28 mouse cellular contexts compared by ENCODE assay signal in the genomic region with DNA sequence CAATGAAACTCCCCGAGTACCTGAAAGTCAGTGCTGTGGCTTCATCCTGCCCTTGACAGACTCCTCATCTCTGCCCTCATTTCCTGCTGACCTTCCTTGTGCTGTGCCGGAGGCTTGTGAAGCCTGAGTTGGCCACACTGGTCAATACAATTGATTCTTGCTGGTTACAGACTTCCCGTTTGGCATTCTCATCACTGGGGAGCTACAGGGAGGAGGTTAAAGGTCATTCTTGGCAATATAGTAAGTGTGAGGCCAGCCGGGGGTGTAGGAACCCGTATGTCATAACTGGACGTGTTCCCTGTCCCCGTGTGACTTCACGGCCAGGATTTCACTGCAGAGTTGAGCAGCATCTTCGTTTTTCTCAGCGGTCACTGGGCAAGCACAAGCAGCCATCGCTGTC. TPM values are rescaled to one million over a fixed set of nuclear protein-coding genes. Genes with fewer than 3 reads are reported as not detected.
"Had no signal": no experiment of that assay in that cellular context is flagged by ENCODE, and none has a peak within 500 bp of the region (broad histone marks: within the 10 kb centered on the region; RNA-seq: fewer than 3 reads in every experiment).

No protein-coding gene starts in this region.

- H3K9me3 ChIP-seq: heart, embryonic 10.5 days; heart, embryonic 12.5 days; hindbrain, embryonic 10.5 days; intestine, embryonic 15.5 days; limb, embryonic 10.5 days; limb, embryonic 12.5 days had no signal

- H3K4me2 ChIP-seq: heart, embryonic 12.5 days; hindbrain, embryonic 14.5 days; intestine, embryonic 15.5 days; limb, embryonic 12.5 days had no signal

- H3K4me3 ChIP-seq: gastrocnemius, adult 2 months; heart, embryonic 10.5 days; heart, embryonic 12.5 days; hindbrain, embryonic 10.5 days; intestine, embryonic 15.5 days; limb, embryonic 10.5 days; limb, embryonic 12.5 days had no signal

- H3K36me3 ChIP-seq: heart, embryonic 10.5 days; heart, embryonic 12.5 days; hindbrain, embryonic 10.5 days; intestine, embryonic 15.5 days; limb, embryonic 10.5 days; limb, embryonic 12.5 days had no signal

- H3K27me3 ChIP-seq: heart, embryonic 12.5 days; intestine, embryonic 15.5 days; limb, embryonic 12.5 days had no signal

- DNase-seq: gastrocnemius, adult 2 months; gastrocnemius, postnatal 10 days; gastrocnemius, postnatal 25 days; heart, adult 18-20 months; heart, postnatal 10 days; heart, postnatal 4 days; kidney, adult 18-20 months; kidney, adult 8-10 months; kidney, postnatal 10 days; layer of hippocampus, adult 9-11 months; layer of hippocampus, postnatal 36 days; liver had no signal

- ATAC-seq: hindbrain, embryonic 16.5 days; inflammation-experienced regulatory T-cells, adult 6 months; intestine, embryonic 15.5 days had no signal

- H3K27ac ChIP-seq: gastrocnemius, adult 2 months; heart, embryonic 10.5 days; hindbrain, embryonic 10.5 days; hindbrain, embryonic 14.5 days; intestine, embryonic 15.5 days; limb, embryonic 10.5 days; limb, embryonic 12.5 days; liver, embryonic 14.5 days had no signal

- H3K9ac ChIP-seq: heart, embryonic 12.5 days; hindbrain, embryonic 14.5 days; intestine, embryonic 15.5 days; limb, embryonic 12.5 days; liver, embryonic 14.5 days had no signal

RNA-seq across cellular contexts. Expression of a gene that starts 13.6 kb away (rescaled TPM):
- total RNA-seq: gastrocnemius, adult 2 months; gastrocnemius, postnatal 10 days; gastrocnemius, postnatal 25 days; gastrocnemius, postnatal 4 days; heart, adult 18-20 months; heart, postnatal 10 days; heart, postnatal 25 days had no signal
- polyA plus RNA-seq: heart, embryonic 10.5 days; heart, embryonic 14.5 days; hindbrain, embryonic 10.5 days; hindbrain, embryonic 14.5 days; hindbrain, embryonic 16.5 days; inflammation-experienced regulatory T-cells, adult 6 months; kidney, embryonic 14.5 days; kidney, embryonic 16.5 days; limb, embryonic 12.5 days had no signal

RNA-seq across cellular contexts. Expression of a gene that starts 43.3 kb away (rescaled TPM):
- total RNA-seq: gastrocnemius, postnatal 25 days had no signal
- polyA plus RNA-seq: liver, embryonic 16.5 days had no signal
